ENCODE assay signal across 18 mouse cellular contexts in genomic region chr14:23509792-23510191, GRCm38 (mm10).
"Had no signal": no experiment of that assay in that cellular context is flagged by ENCODE, and none has a peak within 500 bp of the region (broad histone marks: within the 10 kb centered on the region; RNA-seq: fewer than 3 reads in every experiment).

No protein-coding gene starts in this region.

- H3K36me3 ChIP-seq: lung, embryonic 15.5 days; neural tube, embryonic 12.5 days; stomach, embryonic 15.5 days had no signal

- ATAC-seq: liver, postnatal 0 days; lung, postnatal 0 days; midbrain, embryonic 13.5 days; midbrain, embryonic 15.5 days had no signal

- H3K27me3 ChIP-seq: lung, embryonic 15.5 days; megakaryocyte, embryonic 14.5 days; midbrain, embryonic 13.5 days; midbrain, embryonic 15.5 days; neural tube, embryonic 12.5 days; stomach, embryonic 15.5 days had no signal

- H3K9me3 ChIP-seq: lung, embryonic 15.5 days; megakaryocyte, embryonic 14.5 days; midbrain, embryonic 13.5 days; midbrain, embryonic 15.5 days; neural tube, embryonic 12.5 days; stomach, embryonic 15.5 days had no signal

- DNase-seq: liver, postnatal 0 days; lung, adult 2 months; lung, postnatal 14 days; lung, postnatal 36 days; right cerebral cortex, postnatal 14 days; thymus, adult 2 months; thymus, postnatal 25 days; thymus, postnatal 4 days had no signal

- H3K4me3 ChIP-seq: lung, embryonic 15.5 days; megakaryocyte, embryonic 14.5 days; midbrain, embryonic 13.5 days; midbrain, embryonic 15.5 days; neural tube, embryonic 12.5 days; stomach, embryonic 15.5 days had no signal

- H3K27ac ChIP-seq: lung, embryonic 15.5 days; macrophage; midbrain, embryonic 13.5 days; midbrain, embryonic 15.5 days; neural tube, embryonic 12.5 days; stomach, embryonic 15.5 days; stomach, postnatal 0 days had no signal

- H3K9ac ChIP-seq: liver, postnatal 0 days; lung, embryonic 15.5 days; midbrain, embryonic 13.5 days; midbrain, embryonic 15.5 days; neural tube, embryonic 12.5 days; stomach, embryonic 15.5 days had no signal

- H3K4me2 ChIP-seq: lung, embryonic 15.5 days; midbrain, embryonic 11.5 days; midbrain, embryonic 13.5 days; midbrain, embryonic 15.5 days; neural tube, embryonic 12.5 days; stomach, embryonic 15.5 days had no signal

- H3K4me1 ChIP-seq: lung, embryonic 15.5 days; megakaryocyte, embryonic 14.5 days; midbrain, embryonic 13.5 days; midbrain, embryonic 15.5 days; neural tube, embryonic 12.5 days; stomach, embryonic 15.5 days had no signal
